Mouse (Mus musculus) erythroblast, embryonic 14.5 days (primary cell): Measurements from ENCODE around the gene Scaf1.
A peak's percentile ranks its signal among the peaks of the same experiment; 100 is the strongest.

ENCODE experiments used
- GATA1 ChIP-seq: IDR thresholded peaks from 2 replicates; pipeline ENCODE4 v1.6.1; 2012; ENCODE audit warnings: low read length, inconsistent platforms, mixed read lengths
- TAL1 ChIP-seq: IDR thresholded peaks from 3 replicates; pipeline ENCODE4 v1.6.1; 2012; ENCODE audit warnings: low read length, inconsistent platforms, mixed read lengths

- TF ChIP-seq TAL1 (no peak), GATA1 (0 out of 2 replicates have a peak, but pooled peaks have one; percentile 21)
These were observed 1.3 kb upstream of the Scaf1 start, which contains the start of gene Rras for GRCm38 (mm10) chr7:45017242-45018061.
